In genomic region chr17:50416119-50416518, GRCm38 (mm10) we compare ENCODE assay signal across 16 mouse cellular contexts.
DNase-seq lines count a peak whose midpoint lies in the region; ATAC-seq and TF ChIP-seq lines count a peak whose summit lies in the region.
"Had no signal": no experiment of that assay in that cellular context is flagged by ENCODE, and none has a peak within 500 bp of the region (broad histone marks: within the 10 kb centered on the region; RNA-seq: fewer than 3 reads in every experiment).

No protein-coding gene starts in this region.

- intact Hi-C loops in left cerebral cortex, postnatal 4 days (cut with DNase I), result no loop called here

- ATAC-seq in inflammation-experienced regulatory T-cells, adult 6 months, result peak; percentile 63
- ATAC-seq: intestine, embryonic 16.5 days had no signal

- no peaks in the 10 kb centered on the region for H3K27me3 ChIP-seq in thymus, adult 2 months (ENCODE audit: control insufficient read depth, insufficient read depth, low read length)
- H3K27me3 ChIP-seq: heart, embryonic 13.5 days; kidney, embryonic 15.5 days had no signal

- no peak for TF ChIP-seq CTCF in thymus, adult 2 months (IDR thresholded peaks at IDR 0.05; ENCODE audit: borderline replicate concordance, control insufficient read depth, extremely low read depth, insufficient read depth, low read length, poor library complexity)

- peaks cover 3% of the 10 kb centered on the region for H3K4me1 ChIP-seq in thymus, adult 2 months (replicated peaks; ENCODE audit: control insufficient read depth, insufficient read depth, low read length)
- H3K4me1 ChIP-seq: heart, embryonic 13.5 days; kidney, embryonic 15.5 days; midbrain, embryonic 10.5 days had no signal

- TF ChIP-seq POLR2A in thymus, adult 2 months (IDR thresholded peaks at IDR 0.05; ENCODE audit: control insufficient read depth, extremely low read depth, insufficient read depth, low read length, poor library complexity), result no peak

- WGBS in thymus, adult 2 months, result 6% methylated on average over 1 of the region's 1 CpGs

- H3K4me3 ChIP-seq in thymus, adult 2 months (ENCODE audit: control insufficient read depth, insufficient read depth, low read length), result no peak overlapping the region
- H3K4me3 ChIP-seq: gastrocnemius, adult 2 months; heart, embryonic 13.5 days; kidney, embryonic 15.5 days; midbrain, embryonic 10.5 days had no signal

- H3K36me3 ChIP-seq in thymus, adult 2 months (ENCODE audit: control insufficient read depth, insufficient read depth, low read length), result no peaks in the 10 kb centered on the region
- H3K36me3 ChIP-seq: heart, embryonic 13.5 days; kidney, embryonic 15.5 days; midbrain, embryonic 10.5 days had no signal

- H3K27ac ChIP-seq in thymus, adult 2 months (ENCODE audit: control insufficient read depth, insufficient read depth, low read length), result no peak overlapping the region
- H3K27ac ChIP-seq: gastrocnemius, adult 2 months; heart, embryonic 13.5 days; hindbrain, embryonic 14.5 days; kidney, embryonic 15.5 days; midbrain, embryonic 10.5 days had no signal

- peak; percentile 21 for DNase-seq in thymus, adult 2 months
- DNase-seq in thymus, adult 18-20 months, result no peak
- peak; percentile 56 for DNase-seq in T-cell, adult 2 months (ENCODE audit: low spot score)
- DNase-seq in thymus, postnatal 25 days, result peak; percentile 16
- DNase-seq in adrenal gland, postnatal 36 days, result no peak
- DNase-seq in kidney, postnatal 25 days, result no peak
- DNase-seq in left cerebral cortex, postnatal 4 days, result no peak
- DNase-seq: cerebellum, postnatal 14 days; gastrocnemius, adult 2 months; retina, postnatal 1 day had no signal

Comparison
In these comparisons a context has a peak if more than half of its experiments do, and no peak if none do; other contexts are left out.
1. DNase-seq: peak in thymus, adult 2 months (single experiment), T-cell, adult 2 months (single experiment) and thymus, postnatal 25 days (single experiment); none in thymus, adult 18-20 months (0 of 2), adrenal gland, postnatal 36 days (0 of 2), kidney, postnatal 25 days (0 of 2) and left cerebral cortex, postnatal 4 days (single experiment).